Mouse (Mus musculus) layer of hippocampus, postnatal 14 days (tissue): ENCODE results near the gene Stat5b. TPM values are rescaled to one million over a fixed set of nuclear protein-coding genes. Genes with fewer than 3 reads are reported as not detected.

Source experiments
- DNase-seq, 2 experiments: peaks; one replicate each; pipeline ENCODE4 v3.0.0; 2021 to 2022; ENCODE audit warnings: low spot score in 2 of 2, mixed read lengths in 1 of 2
- total RNA-seq, 2 experiments: library from RNA; stranded (reverse); gene quantifications; 2 replicates each; pipeline ENCODE4 v1.2.3; 2021

The Stat5b gene
- total RNA-seq, 2 experiments from 2014 or later = 12.5 to 16.2 TPM

GRCm38 (mm10) chr11:100870256-100870967, 19.9 kb upstream of the Stat5b start:
- DNase-seq = peak in 1 of 2 experiments; percentile 82

GRCm38 (mm10) chr11:100865618-100866017, 15.1 kb upstream of the Stat5b start:
- DNase-seq = no peak

- no peak for DNase-seq
These were observed 12.6 kb upstream of the Stat5b start for GRCm38 (mm10) chr11:100863141-100863540.

- DNase-seq = no peak
These were observed 11.3 kb upstream of the Stat5b start for GRCm38 (mm10) chr11:100861836-100862235.

GRCm38 (mm10) chr11:100861335-100861734, 10.8 kb upstream of the Stat5b start:
- DNase-seq = no peak

GRCm38 (mm10) chr11:100860198-100861048, 9.9 kb upstream of the Stat5b start:
- peak; percentile 26 to 44 for DNase-seq

- DNase-seq = no peak
These were observed 9.1 kb upstream of the Stat5b start for GRCm38 (mm10) chr11:100859579-100860075.

- peak; percentile 47 to 77 for DNase-seq
These were observed 8.5 kb upstream of the Stat5b start, which contains the start of gene Stat5a for GRCm38 (mm10) chr11:100858935-100859578. Stat5a (plus strand) TSS chr11:100859351.

- DNase-seq = peak in 1 of 2 experiments; percentile 10
These were observed 7.4 kb upstream of the Stat5b start for GRCm38 (mm10) chr11:100857960-100858359.

- DNase-seq = no peak
These were observed 4.7 kb upstream of the Stat5b start for GRCm38 (mm10) chr11:100855178-100855577.

- no peak for DNase-seq
These were observed 3.7 kb upstream of the Stat5b start for GRCm38 (mm10) chr11:100854268-100854667.

- DNase-seq = no peak
These were observed 2.5 kb upstream of the Stat5b start for GRCm38 (mm10) chr11:100853018-100853417.

- no peak for DNase-seq
These were observed 1.6 kb upstream of the Stat5b start for GRCm38 (mm10) chr11:100852088-100852487.

GRCm38 (mm10) chr11:100850778-100851528, 429 bp upstream of the Stat5b start:
- peak in 1 of 2 experiments; percentile 18 for DNase-seq

GRCm38 (mm10) chr11:100849456-100850037, 977 bp downstream of the Stat5b start:
- no peak for DNase-seq

- DNase-seq = no peak
These were observed 1.6 kb downstream of the Stat5b start for GRCm38 (mm10) chr11:100848789-100849379.

- no peak for DNase-seq
These were observed 2.4 kb downstream of the Stat5b start for GRCm38 (mm10) chr11:100848080-100848479.

- no peak for DNase-seq
These were observed 3.0 kb downstream of the Stat5b start for GRCm38 (mm10) chr11:100847572-100847971.

- DNase-seq = no peak
These were observed 4.7 kb downstream of the Stat5b start for GRCm38 (mm10) chr11:100845793-100846192.

GRCm38 (mm10) chr11:100844121-100844520, 6.4 kb downstream of the Stat5b start:
- no peak for DNase-seq
